Mouse (Mus musculus): ENCODE measurements around the gene Cuedc1. TPM values are rescaled to one million over a fixed set of nuclear protein-coding genes. Genes with fewer than 3 reads are reported as not detected.

The Cuedc1 gene
- polyA plus RNA-seq, 1 experiment, result 14.4 TPM

DNA sequence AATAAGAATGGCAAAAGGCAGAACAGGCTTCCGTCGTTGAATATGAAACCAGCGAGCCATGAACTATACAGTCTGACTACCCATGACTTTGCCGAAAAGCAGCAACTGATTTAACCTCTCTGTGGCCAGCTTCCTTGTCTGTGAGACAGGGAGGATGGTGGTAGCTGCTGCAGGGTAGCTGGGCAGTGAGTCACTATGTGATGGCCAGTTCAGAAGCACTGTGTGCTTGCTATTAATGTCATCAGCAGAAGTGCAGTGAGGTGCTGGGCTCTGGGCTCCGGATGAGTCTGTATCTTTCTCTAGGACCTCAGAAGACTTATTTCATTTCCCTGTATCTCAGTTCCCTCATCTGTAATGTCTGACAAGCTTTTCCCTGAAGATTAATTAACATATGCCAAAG is 7.6 kb upstream of the Cuedc1 start:
- WGBS, result 29% methylated on average over 5 of the region's 5 CpGs
- no peak overlapping the region for H3K27ac ChIP-seq (ENCODE audit: control insufficient read depth, insufficient read depth, low read depth, low read length, poor library complexity)
- H3K4me1 ChIP-seq (ENCODE audit: control insufficient read depth, insufficient read depth, low read length), result no peaks in the 10 kb centered on the region
- H3K4me3 ChIP-seq (replicated peaks; ENCODE audit: control insufficient read depth, low read depth, low read length), result no peak overlapping the region
- no peak for TF ChIP-seq CTCF (IDR thresholded peaks at IDR 0.05; ENCODE audit: control insufficient read depth, insufficient read depth, low read length)
- TF ChIP-seq POLR2A (IDR thresholded peaks at IDR 0.05; ENCODE audit: borderline replicate concordance, control insufficient read depth, low read depth, low read length), result no peak

- H3K4me3 ChIP-seq (replicated peaks; ENCODE audit: control insufficient read depth, low read depth, low read length), result no peak overlapping the region
- no peak overlapping the region for H3K27ac ChIP-seq (ENCODE audit: control insufficient read depth, insufficient read depth, low read depth, low read length, poor library complexity)
- 4% methylated on average over 1 of the region's 1 CpGs for WGBS
- no peak for TF ChIP-seq POLR2A (IDR thresholded peaks at IDR 0.05; ENCODE audit: borderline replicate concordance, control insufficient read depth, low read depth, low read length)
- TF ChIP-seq CTCF (IDR thresholded peaks at IDR 0.05; ENCODE audit: control insufficient read depth, insufficient read depth, low read length), result no peak
- H3K4me1 ChIP-seq (ENCODE audit: control insufficient read depth, insufficient read depth, low read length), result no peaks in the 10 kb centered on the region
Observed at GRCm38 (mm10) chr11:88091949-88092348, 5.9 kb upstream of the Cuedc1 start.

DNA sequence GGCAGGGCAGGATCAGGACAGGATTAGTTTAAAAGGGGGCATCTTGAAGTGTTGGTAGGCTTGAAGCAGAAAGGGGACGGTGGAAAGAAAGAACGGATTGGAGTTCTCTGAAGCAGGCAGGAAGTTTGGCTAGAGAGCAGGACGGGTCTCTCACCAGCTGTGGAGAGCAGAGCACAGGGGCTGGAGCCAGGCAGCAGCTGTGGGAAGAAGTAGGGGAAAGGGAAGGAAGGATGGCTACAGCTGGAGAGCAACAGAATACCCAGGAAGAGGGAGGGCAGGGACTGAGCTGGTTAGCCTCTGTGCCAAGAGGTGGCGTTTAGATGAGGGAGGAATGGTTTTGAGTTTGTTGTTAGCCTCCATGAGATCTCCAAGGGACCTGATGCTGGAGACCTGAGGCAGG is 685 bp upstream of the Cuedc1 start:
- no peak for TF ChIP-seq CTCF (IDR thresholded peaks at IDR 0.05; ENCODE audit: control insufficient read depth, insufficient read depth, low read length)
- TF ChIP-seq POLR2A (IDR thresholded peaks at IDR 0.05; ENCODE audit: borderline replicate concordance, control insufficient read depth, low read depth, low read length), result no peak
- peaks cover 4% of the 10 kb centered on the region for H3K4me1 ChIP-seq (ENCODE audit: control insufficient read depth, insufficient read depth, low read length)
- H3K27ac ChIP-seq (ENCODE audit: control insufficient read depth, insufficient read depth, low read depth, low read length, poor library complexity), result no peak overlapping the region
- no peak overlapping the region for H3K4me3 ChIP-seq (replicated peaks; ENCODE audit: control insufficient read depth, low read depth, low read length)
- WGBS, result 16% methylated on average over 4 of the region's 4 CpGs

GRCm38 (mm10) chr11:88098787-88099598 is 1.1 kb downstream of the Cuedc1 start:
- Histone ChIP-seq H3K27ac (ENCODE audit: control insufficient read depth, insufficient read depth, low read depth, low read length, poor library complexity) (peak overlapping the region; percentile 50), H3K4me3 (replicated peaks; ENCODE audit: control insufficient read depth, low read depth, low read length) (peak overlapping the region; percentile 34), H3K4me1 (ENCODE audit: control insufficient read depth, insufficient read depth, low read length) (peaks cover 4% of the 10 kb centered on the region)
- no peak; the same call in 1 of the 2 replicates for TF ChIP-seq POLR2A (IDR thresholded peaks at IDR 0.05; ENCODE audit: borderline replicate concordance, control insufficient read depth, low read depth, low read length)
- TF ChIP-seq CTCF (IDR thresholded peaks at IDR 0.05; ENCODE audit: control insufficient read depth, insufficient read depth, low read length), result peak; percentile 18; the same call in 1 of the 2 replicates
- WGBS, result under 1% methylated on average over 94 of the region's 95 CpGs

GRCm38 (mm10) chr11:88099599-88100023 is 1.8 kb downstream of the Cuedc1 start:
- 1% methylated on average over 38 of the region's 38 CpGs for WGBS
- peak overlapping the region; percentile 50 for H3K27ac ChIP-seq (ENCODE audit: control insufficient read depth, insufficient read depth, low read depth, low read length, poor library complexity)
- TF ChIP-seq POLR2A (IDR thresholded peaks at IDR 0.05; ENCODE audit: borderline replicate concordance, control insufficient read depth, low read depth, low read length) (no peak), CTCF (IDR thresholded peaks at IDR 0.05; ENCODE audit: control insufficient read depth, insufficient read depth, low read length) (no peak)

DNA sequence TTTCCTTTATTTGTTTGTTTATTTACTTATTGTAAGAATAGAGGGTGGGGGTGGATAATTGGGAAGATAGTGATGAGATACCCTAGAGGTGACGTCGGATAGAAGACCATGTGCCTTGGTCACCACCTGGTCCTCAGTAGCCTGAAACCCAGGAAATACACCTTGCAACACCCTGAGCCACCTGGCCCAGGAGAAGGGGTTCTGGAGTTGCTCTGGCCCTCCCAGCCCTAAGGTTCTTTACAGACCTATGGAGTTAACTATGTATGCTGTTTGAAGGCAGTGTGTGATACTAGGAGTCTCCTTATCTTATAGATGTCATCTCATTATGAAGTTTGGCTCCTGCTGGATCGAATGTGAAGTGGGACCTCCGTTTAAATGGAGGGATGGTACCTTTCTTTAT is 2.3 kb downstream of the Cuedc1 start:
- Histone ChIP-seq H3K4me1 (ENCODE audit: control insufficient read depth, insufficient read depth, low read length) (peaks cover 4% of the 10 kb centered on the region), H3K27ac (ENCODE audit: control insufficient read depth, insufficient read depth, low read depth, low read length, poor library complexity) (no peak overlapping the region), H3K4me3 (replicated peaks; ENCODE audit: control insufficient read depth, low read depth, low read length) (no peak overlapping the region)
- WGBS, result 45% methylated on average over 4 of the region's 4 CpGs
- TF ChIP-seq CTCF (IDR thresholded peaks at IDR 0.05; ENCODE audit: control insufficient read depth, insufficient read depth, low read length) (no peak), POLR2A (IDR thresholded peaks at IDR 0.05; ENCODE audit: borderline replicate concordance, control insufficient read depth, low read depth, low read length) (no peak)

More at GRCm38 (mm10) chr11:88099599-88100023, 1.8 kb downstream of the Cuedc1 start:
- peak overlapping the region; percentile 32 for H3K4me3 ChIP-seq (replicated peaks; ENCODE audit: control insufficient read depth, low read depth, low read length)
- H3K4me1 ChIP-seq (ENCODE audit: control insufficient read depth, insufficient read depth, low read length), result peaks cover 4% of the 10 kb centered on the region

- Histone ChIP-seq H3K27ac (ENCODE audit: control insufficient read depth, insufficient read depth, low read depth, low read length, poor library complexity) (no peak overlapping the region), H3K4me1 (ENCODE audit: control insufficient read depth, insufficient read depth, low read length) (peaks cover 7% of the 10 kb centered on the region), H3K4me3 (replicated peaks; ENCODE audit: control insufficient read depth, low read depth, low read length) (no peak overlapping the region)
- TF ChIP-seq POLR2A (IDR thresholded peaks at IDR 0.05; ENCODE audit: borderline replicate concordance, control insufficient read depth, low read depth, low read length), result no peak
- no peak for TF ChIP-seq CTCF (IDR thresholded peaks at IDR 0.05; ENCODE audit: control insufficient read depth, insufficient read depth, low read length)
- WGBS, result 84% methylated on average over 19 of the region's 19 CpGs
Observed at GRCm38 (mm10) chr11:88103214-88103941, 5.5 kb downstream of the Cuedc1 start.

Measured in bone marrow, adult 2 months (tissue).